Mouse (Mus musculus): Measurements from ENCODE around the gene Gm37240. TPM values are rescaled to one million over a fixed set of nuclear protein-coding genes. Genes with fewer than 3 reads are reported as not detected.

Gene Gm37240
- polyA plus RNA-seq, 1 experiment from 2014 or later: not detected

- WGBS: 51% methylated on average over 3 of the region's 3 CpGs
- Histone ChIP-seq H3K9ac (no peak overlapping the region), H3K4me2 (no peak overlapping the region), H3K36me3 (no peaks in the 10 kb centered on the region), H3K27me3 (no peaks in the 10 kb centered on the region), H3K27ac (replicated peaks) (no peak overlapping the region), H3K9me3 (no peaks in the 10 kb centered on the region), H3K4me3 (no peak overlapping the region), H3K4me1 (replicated peaks) (0 out of 2 replicates have a peak, but pooled peaks cover 5% of the 10 kb centered on the region)
- ATAC-seq (ENCODE audit: low read depth): no peak
Observed at GRCm38 (mm10) chr3:85773425-85773824, 113.9 kb downstream of the Gm37240 start.

- H3K4me1 ChIP-seq (replicated peaks): peaks cover 19% of the 10 kb centered on the region
- H3K9ac ChIP-seq: no peak overlapping the region
- no peaks in the 10 kb centered on the region for H3K27me3 ChIP-seq
- H3K36me3 ChIP-seq: no peaks in the 10 kb centered on the region
- 55% methylated on average over 7 of the region's 7 CpGs for WGBS
- ATAC-seq (ENCODE audit: low read depth): no peak; the same call in 1 of the 2 replicates
- no peaks in the 10 kb centered on the region for H3K9me3 ChIP-seq
- peak overlapping the region; percentile 4; the same call in 1 of the 2 replicates for H3K4me2 ChIP-seq
- H3K4me3 ChIP-seq: no peak overlapping the region
- peak overlapping the region; percentile 10; the same call in 1 of the 2 replicates for H3K27ac ChIP-seq (replicated peaks)
Observed at GRCm38 (mm10) chr3:85764937-85765337, 122.4 kb downstream of the Gm37240 start.

- no peaks in the 10 kb centered on the region for H3K9me3 ChIP-seq
- no peak overlapping the region for H3K4me3 ChIP-seq
- peak overlapping the region; percentile 2 for H3K27ac ChIP-seq (replicated peaks)
- peak overlapping the region; percentile 4 for H3K4me2 ChIP-seq
- no peak overlapping the region for H3K9ac ChIP-seq
- peak; percentile 65 for ATAC-seq (ENCODE audit: low read depth)
- no peaks in the 10 kb centered on the region for H3K27me3 ChIP-seq
- peaks cover 19% of the 10 kb centered on the region for H3K4me1 ChIP-seq (replicated peaks)
- H3K36me3 ChIP-seq: no peaks in the 10 kb centered on the region
- 29% methylated on average over 18 of the region's 18 CpGs for WGBS
Observed at GRCm38 (mm10) chr3:85764008-85764834, 123.1 kb downstream of the Gm37240 start.

- H3K4me3 ChIP-seq: no peak overlapping the region
- no peak overlapping the region for H3K9ac ChIP-seq
- H3K27me3 ChIP-seq: no peaks in the 10 kb centered on the region
- no peak overlapping the region for H3K4me2 ChIP-seq
- no peaks in the 10 kb centered on the region for H3K36me3 ChIP-seq
- H3K27ac ChIP-seq (replicated peaks): no peak overlapping the region
- H3K9me3 ChIP-seq: no peaks in the 10 kb centered on the region
- 34% methylated on average over 2 of the region's 2 CpGs for WGBS
- ATAC-seq (ENCODE audit: low read depth): no peak
- H3K4me1 ChIP-seq (replicated peaks): no peaks in the 10 kb centered on the region; the same call in 1 of the 2 replicates
Observed at GRCm38 (mm10) chr3:85757944-85758343, 129.4 kb downstream of the Gm37240 start.

GRCm38 (mm10) chr3:85757435-85757834 lies 129.9 kb downstream of the Gm37240 start:
- no peaks in the 10 kb centered on the region for H3K9me3 ChIP-seq
- H3K4me3 ChIP-seq: no peak overlapping the region
- no peaks in the 10 kb centered on the region; the same call in 1 of the 2 replicates for H3K4me1 ChIP-seq (replicated peaks)
- no peak overlapping the region for H3K4me2 ChIP-seq
- no peak overlapping the region for H3K9ac ChIP-seq
- no peak for ATAC-seq (ENCODE audit: low read depth)
- H3K36me3 ChIP-seq: no peaks in the 10 kb centered on the region
- H3K27ac ChIP-seq (replicated peaks): no peak overlapping the region
- 78% methylated on average over 4 of the region's 4 CpGs for WGBS
- H3K27me3 ChIP-seq: no peaks in the 10 kb centered on the region

- H3K9me3 ChIP-seq: no peaks in the 10 kb centered on the region
- H3K4me3 ChIP-seq: no peak overlapping the region
- H3K36me3 ChIP-seq: no peaks in the 10 kb centered on the region
- no peak overlapping the region for H3K27ac ChIP-seq (replicated peaks)
- H3K4me1 ChIP-seq (replicated peaks): no peaks in the 10 kb centered on the region; the same call in 1 of the 2 replicates
- no peak overlapping the region for H3K9ac ChIP-seq
- 58% methylated on average over 4 of the region's 4 CpGs for WGBS
- no peak overlapping the region for H3K4me2 ChIP-seq
- no peak for ATAC-seq (ENCODE audit: low read depth)
- no peaks in the 10 kb centered on the region for H3K27me3 ChIP-seq
Observed at GRCm38 (mm10) chr3:85749348-85749747, 138.0 kb downstream of the Gm37240 start.

- Histone ChIP-seq H3K27ac (replicated peaks) (no peak overlapping the region), H3K36me3 (no peaks in the 10 kb centered on the region), H3K9me3 (no peaks in the 10 kb centered on the region), H3K4me1 (replicated peaks) (no peaks in the 10 kb centered on the region; the same call in 1 of the 2 replicates), H3K9ac (no peak overlapping the region), H3K4me3 (no peak overlapping the region), H3K27me3 (no peaks in the 10 kb centered on the region), H3K4me2 (no peak overlapping the region)
- ATAC-seq (ENCODE audit: low read depth): no peak
- 23% methylated on average over 4 of the region's 4 CpGs for WGBS
Observed at GRCm38 (mm10) chr3:85748863-85749262, 138.5 kb downstream of the Gm37240 start.

GRCm38 (mm10) chr3:85746116-85746515 lies 141.2 kb downstream of the Gm37240 start:
- H3K4me1 ChIP-seq (replicated peaks): no peaks in the 10 kb centered on the region
- H3K4me3 ChIP-seq: no peak overlapping the region
- no peaks in the 10 kb centered on the region for H3K27me3 ChIP-seq
- no peaks in the 10 kb centered on the region for H3K9me3 ChIP-seq
- H3K36me3 ChIP-seq: no peaks in the 10 kb centered on the region
- H3K9ac ChIP-seq: no peak overlapping the region
- WGBS: 63% methylated on average over 4 of the region's 4 CpGs
- no peak overlapping the region for H3K4me2 ChIP-seq
- no peak overlapping the region for H3K27ac ChIP-seq (replicated peaks)
- ATAC-seq (ENCODE audit: low read depth): no peak

GRCm38 (mm10) chr3:85741767-85742166 lies 145.6 kb downstream of the Gm37240 start:
- Histone ChIP-seq H3K27ac (replicated peaks) (no peak overlapping the region), H3K27me3 (no peaks in the 10 kb centered on the region), H3K4me1 (replicated peaks) (no peaks in the 10 kb centered on the region), H3K9me3 (no peaks in the 10 kb centered on the region), H3K36me3 (no peaks in the 10 kb centered on the region), H3K4me3 (no peak overlapping the region), H3K4me2 (no peak overlapping the region), H3K9ac (no peak overlapping the region)
- 94% methylated on average over 3 of the region's 3 CpGs for WGBS
- no peak for ATAC-seq (ENCODE audit: low read depth)

GRCm38 (mm10) chr3:85738591-85738990 lies 148.7 kb downstream of the Gm37240 start:
- H3K36me3 ChIP-seq: no peaks in the 10 kb centered on the region
- H3K27me3 ChIP-seq: no peaks in the 10 kb centered on the region
- H3K4me3 ChIP-seq: no peak overlapping the region
- H3K27ac ChIP-seq (replicated peaks): no peak overlapping the region
- H3K4me2 ChIP-seq: no peak overlapping the region
- 73% methylated on average over 3 of the region's 3 CpGs for WGBS
- no peaks in the 10 kb centered on the region for H3K9me3 ChIP-seq
- no peak overlapping the region for H3K9ac ChIP-seq
- ATAC-seq (ENCODE audit: low read depth): no peak
- H3K4me1 ChIP-seq (replicated peaks): no peaks in the 10 kb centered on the region

- Histone ChIP-seq H3K4me3 (no peak overlapping the region), H3K27me3 (no peaks in the 10 kb centered on the region), H3K9me3 (no peaks in the 10 kb centered on the region), H3K4me2 (no peak overlapping the region), H3K27ac (replicated peaks) (no peak overlapping the region), H3K9ac (no peak overlapping the region), H3K4me1 (replicated peaks) (no peaks in the 10 kb centered on the region), H3K36me3 (no peaks in the 10 kb centered on the region)
- WGBS: 75% methylated on average over 5 of the region's 5 CpGs
- ATAC-seq (ENCODE audit: low read depth): no peak
Observed at GRCm38 (mm10) chr3:85733939-85734729, 153.2 kb downstream of the Gm37240 start.

- Histone ChIP-seq H3K27ac (replicated peaks) (no peak overlapping the region), H3K9ac (no peak overlapping the region), H3K9me3 (no peaks in the 10 kb centered on the region), H3K4me3 (no peak overlapping the region), H3K4me2 (no peak overlapping the region), H3K27me3 (no peaks in the 10 kb centered on the region), H3K4me1 (replicated peaks) (no peaks in the 10 kb centered on the region), H3K36me3 (no peaks in the 10 kb centered on the region)
- whole genome bisulfite sequencing: 52% methylated on average over 2 of the region's 2 CpGs
- ATAC-seq (ENCODE audit: low read depth): no peak
Observed at GRCm38 (mm10) chr3:85727171-85727570, 160.1 kb downstream of the Gm37240 start.

Measured in neural tube, embryonic 13.5 days (tissue).